Mouse (Mus musculus) embryonic fibroblast, embryonic 13.5 days (primary cell): ENCODE results near the gene Xaf1.

Experiments
- CTCF ChIP-seq: IDR thresholded peaks from 2 replicates; pipeline ENCODE4 v1.5.1; 2011; ENCODE audit warnings: mild to moderate bottlenecking, control low read depth, low read length, moderate library complexity, borderline replicate concordance; ENCODE audit not compliant: insufficient read depth
- POLR2A ChIP-seq: IDR thresholded peaks from 2 replicates; pipeline ENCODE4 v1.6.1; 2011; ENCODE audit warnings: low read depth, mild to moderate bottlenecking, control low read depth, low read length, moderate library complexity

DNA sequence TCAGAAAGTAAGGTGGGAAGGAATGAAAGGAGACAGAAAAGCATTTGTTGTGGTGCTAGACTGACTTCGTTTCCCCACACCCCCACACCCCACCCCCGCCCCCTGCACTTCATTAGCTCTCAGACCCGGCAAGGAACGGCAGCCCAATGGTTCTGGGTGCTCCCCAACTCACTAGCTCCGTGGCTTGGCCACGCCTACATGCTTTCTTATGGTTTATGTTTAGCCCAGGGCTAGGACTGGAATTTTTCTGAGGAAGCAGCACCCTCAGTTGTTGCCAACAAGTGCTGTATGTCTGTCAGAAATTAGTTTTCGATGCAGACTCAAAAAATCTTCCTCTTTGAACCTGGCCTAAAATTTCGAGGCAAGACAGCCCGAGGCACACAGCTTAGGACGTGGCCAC, 47.1 kb downstream of the Xaf1 start:
- TF ChIP-seq POLR2A (no peak), CTCF (no peak)
